Comparison of ENCODE assay signal across 13 mouse cellular contexts in the genomic region with DNA sequence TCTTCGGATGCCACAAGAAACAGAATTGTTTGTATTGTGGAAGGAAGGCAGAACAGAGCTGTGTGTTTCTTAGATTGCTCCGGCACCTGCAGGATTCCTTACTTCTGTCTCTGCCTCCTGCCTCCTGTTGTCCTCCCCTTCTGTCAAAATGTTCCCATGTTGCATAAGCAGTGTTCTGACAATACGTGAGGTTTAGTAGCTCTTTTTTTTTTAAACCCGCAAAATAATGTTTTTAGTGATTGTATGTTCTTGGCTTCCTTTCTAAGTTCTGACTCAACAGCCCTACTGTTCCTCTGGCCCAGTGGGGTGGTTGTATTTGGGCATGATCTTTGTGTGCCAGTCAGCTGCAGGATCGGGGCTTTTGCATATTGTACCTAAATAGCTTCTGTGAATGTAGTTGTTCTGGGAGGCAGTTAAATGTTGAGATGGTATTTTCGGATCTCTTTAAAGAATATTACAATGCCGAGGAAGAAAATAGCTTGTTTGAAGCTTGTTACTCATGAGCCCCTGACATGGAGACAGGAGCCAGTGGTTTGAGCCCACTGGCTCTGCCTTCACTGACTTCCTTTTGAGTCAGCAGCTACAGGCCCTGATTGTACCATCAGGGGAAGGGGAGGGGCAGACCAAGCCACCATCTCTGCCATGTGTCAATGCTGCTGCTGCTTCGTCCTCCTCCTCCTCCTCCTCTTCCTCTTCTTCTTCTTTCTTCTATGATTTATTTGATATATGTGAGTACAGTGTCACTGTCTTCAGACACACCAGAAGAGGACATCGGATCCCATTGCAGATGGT. TPM values are rescaled to one million over a fixed set of nuclear protein-coding genes. Genes with fewer than 3 reads are reported as not detected.
DNase-seq lines count a peak whose midpoint lies in the region; ATAC-seq and TF ChIP-seq lines count a peak whose summit lies in the region.
"Had no signal": no experiment of that assay in that cellular context is flagged by ENCODE, and none has a peak within 500 bp of the region (broad histone marks: within the 10 kb centered on the region; RNA-seq: fewer than 3 reads in every experiment).

No protein-coding gene starts in this region.

- H3K27ac ChIP-seq in forebrain, postnatal 0 days (ENCODE audit: low read depth, low read length) = no peak overlapping the region
- H3K27ac ChIP-seq in forebrain, embryonic 16.5 days (ENCODE audit: low read length) = no peak overlapping the region
- peak overlapping the region; percentile 92 for H3K27ac ChIP-seq in layer of hippocampus, adult 2 months
- no peak overlapping the region for H3K27ac ChIP-seq in lung, postnatal 0 days (ENCODE audit: low read length)
- H3K27ac ChIP-seq: gastrocnemius, adult 2 months; hindbrain, embryonic 13.5 days had no signal

- H3K9ac ChIP-seq in forebrain, postnatal 0 days = no peak overlapping the region
- H3K9ac ChIP-seq in forebrain, embryonic 16.5 days (replicated peaks; ENCODE audit: low read depth, low read length) = no peak overlapping the region
- H3K9ac ChIP-seq in lung, postnatal 0 days (replicated peaks; ENCODE audit: low read depth) = no peak overlapping the region
- H3K9ac ChIP-seq: hindbrain, embryonic 13.5 days had no signal

- no peaks in the 10 kb centered on the region for H3K27me3 ChIP-seq in forebrain, postnatal 0 days (ENCODE audit: insufficient read depth, low read length)
- H3K27me3 ChIP-seq in forebrain, embryonic 16.5 days (replicated peaks; ENCODE audit: control insufficient read depth, insufficient read depth, low read length) = no peaks in the 10 kb centered on the region
- no peaks in the 10 kb centered on the region for H3K27me3 ChIP-seq in lung, postnatal 0 days (replicated peaks; ENCODE audit: insufficient read depth, low read length)
- H3K27me3 ChIP-seq: hindbrain, embryonic 13.5 days had no signal

- peak; percentile 60 for DNase-seq in forebrain, postnatal 0 days
- DNase-seq in 416B (ENCODE audit: low read depth) = peak; percentile 83
- peak; percentile 88 for DNase-seq in brain, adult 2 months (ENCODE audit: low read depth, low spot score)
- peak; percentile 58 to 78 for DNase-seq in layer of hippocampus, adult 2 months (ENCODE audit: low spot score in 2 of 2)
- DNase-seq in adrenal gland, postnatal 36 days = no peak
- DNase-seq in lung, postnatal 10 days = no peak
- no peak for DNase-seq in lung, postnatal 0 days (ENCODE audit: low spot score)
- DNase-seq: adrenal gland, postnatal 10 days; gastrocnemius, adult 2 months; lung, adult 18-20 months had no signal

- 53% methylated on average over 9 of the region's 9 CpGs for WGBS in forebrain, postnatal 0 days
- WGBS in forebrain, embryonic 16.5 days = 76% methylated on average over 9 of the region's 9 CpGs
- WGBS in lung, postnatal 0 days = 76% methylated on average over 9 of the region's 9 CpGs

- no peaks in the 10 kb centered on the region for H3K9me3 ChIP-seq in forebrain, postnatal 0 days (ENCODE audit: low read length)
- no peaks in the 10 kb centered on the region for H3K9me3 ChIP-seq in forebrain, embryonic 16.5 days (ENCODE audit: control insufficient read depth, low read length)
- no peaks in the 10 kb centered on the region for H3K9me3 ChIP-seq in lung, postnatal 0 days (ENCODE audit: low read length)
- H3K9me3 ChIP-seq: hindbrain, embryonic 13.5 days had no signal

- no peak for TF ChIP-seq CTCF in forebrain, postnatal 0 days (IDR thresholded peaks at IDR 0.05; ENCODE audit: low read depth)
- TF ChIP-seq CTCF in layer of hippocampus, adult 2 months (conservative IDR thresholded peaks at IDR 0.05) = no peak
- TF ChIP-seq CTCF in lung, postnatal 0 days (IDR thresholded peaks at IDR 0.05) = no peak

- peak; percentile 47 for ATAC-seq in forebrain, postnatal 0 days
- ATAC-seq in forebrain, embryonic 16.5 days = no peak
- ATAC-seq in lung, postnatal 0 days = no peak

- H3K36me3 ChIP-seq in forebrain, postnatal 0 days (ENCODE audit: insufficient read depth) = no peaks in the 10 kb centered on the region
- H3K36me3 ChIP-seq in forebrain, embryonic 16.5 days (ENCODE audit: control insufficient read depth, insufficient read depth) = no peaks in the 10 kb centered on the region
- no peaks in the 10 kb centered on the region for H3K36me3 ChIP-seq in lung, postnatal 0 days (ENCODE audit: insufficient read depth, low read length)
- H3K36me3 ChIP-seq: hindbrain, embryonic 13.5 days had no signal

- H3K4me2 ChIP-seq in forebrain, postnatal 0 days (ENCODE audit: low read depth) = no peak overlapping the region
- H3K4me2 ChIP-seq in forebrain, embryonic 16.5 days (ENCODE audit: low read length) = no peak overlapping the region
- no peak overlapping the region for H3K4me2 ChIP-seq in lung, postnatal 0 days (replicated peaks; ENCODE audit: low read depth, low read length)
- H3K4me2 ChIP-seq: hindbrain, embryonic 13.5 days; midbrain, embryonic 11.5 days had no signal

- H3K4me3 ChIP-seq in forebrain, postnatal 0 days (ENCODE audit: low read depth, low read length) = no peak overlapping the region
- no peak overlapping the region for H3K4me3 ChIP-seq in forebrain, embryonic 16.5 days (replicated peaks; ENCODE audit: low read length)
- H3K4me3 ChIP-seq in layer of hippocampus, adult 2 months = no peak overlapping the region
- no peak overlapping the region for H3K4me3 ChIP-seq in lung, postnatal 0 days (ENCODE audit: low read depth, low read length)
- H3K4me3 ChIP-seq: gastrocnemius, adult 2 months; hindbrain, embryonic 13.5 days had no signal

- H3K4me1 ChIP-seq in forebrain, postnatal 0 days (ENCODE audit: insufficient read depth) = peaks cover 4% of the 10 kb centered on the region; the same call in 1 of the 2 replicates
- H3K4me1 ChIP-seq in forebrain, embryonic 16.5 days (replicated peaks; ENCODE audit: control insufficient read depth, insufficient read depth, low read length) = peaks cover 5% of the 10 kb centered on the region; the same call in 1 of the 2 replicates
- H3K4me1 ChIP-seq in lung, postnatal 0 days (ENCODE audit: insufficient read depth, low read depth, low read length) = peaks cover 13% of the 10 kb centered on the region; the same call in 1 of the 2 replicates

- no peak for TF ChIP-seq EP300 in lung, postnatal 0 days (IDR thresholded peaks at IDR 0.05)

RNA-seq across cellular contexts. Expression of a gene that starts 13.6 kb away (rescaled TPM):
- 24.2 and 27.9 TPM in 2 replicates for total RNA-seq in forebrain, postnatal 0 days (2014; rRNA removed)
- 8.4 and 9.3 TPM in 2 replicates for polyA plus RNA-seq in forebrain, postnatal 0 days (2015; fragmentation: Nextera tagmentation; extraction: Ambion mirVana)
- polyA plus RNA-seq in forebrain, embryonic 16.5 days (2015; fragmentation: Nextera tagmentation; extraction: Ambion mirVana) = 4.9 and 5.3 TPM in 2 replicates
- total RNA-seq in layer of hippocampus, adult 2 months (2021) = 100 to 1,000 TPM; 133 to 141 TPM
- total RNA-seq in adrenal gland, postnatal 36 days (2021) = 10 to 100 TPM; 55.1 to 60.0 TPM
- polyA plus RNA-seq in lung, postnatal 0 days (2015; fragmentation: Nextera tagmentation; extraction: Ambion mirVana) = 8.9 and 9.3 TPM in 2 replicates

RNA-seq across cellular contexts. Expression of a gene that starts 13.8 kb away (rescaled TPM):
- total RNA-seq in forebrain, postnatal 0 days (2014; rRNA removed) = 318 and 354 TPM in 2 replicates
- 222 and 258 TPM in 2 replicates for polyA plus RNA-seq in forebrain, postnatal 0 days (2015; fragmentation: Nextera tagmentation; extraction: Ambion mirVana)
- 291 and 321 TPM in 2 replicates for polyA plus RNA-seq in forebrain, embryonic 16.5 days (2015; fragmentation: Nextera tagmentation; extraction: Ambion mirVana)
- total RNA-seq in layer of hippocampus, adult 2 months (2021) = 100 to 1,000 TPM; 215 to 228 TPM
- 100 to 1,000 TPM; 148 to 173 TPM for total RNA-seq in adrenal gland, postnatal 36 days (2021)
- polyA plus RNA-seq in lung, postnatal 0 days (2015; fragmentation: Nextera tagmentation; extraction: Ambion mirVana) = 82.8 and 84.6 TPM in 2 replicates

Comparison
In these comparisons a context has a peak if more than half of its experiments do, and no peak if none do; other contexts are left out.
1. DNase-seq: peak in forebrain, postnatal 0 days (single experiment), 416B (single experiment), brain, adult 2 months (single experiment) and layer of hippocampus, adult 2 months (2 of 2); none in adrenal gland, postnatal 36 days (0 of 2), lung, postnatal 10 days (single experiment) and lung, postnatal 0 days (single experiment).